Mouse (Mus musculus): ENCODE measurements around the gene Dct. TPM values are rescaled to one million over a fixed set of nuclear protein-coding genes. Genes with fewer than 3 reads are reported as not detected.

The Dct gene
- polyA plus RNA-seq, 1 experiment from 2014 or later: 2.1 TPM

GRCm38 (mm10) chr14:118050431-118050830 lies 1.6 kb downstream of the Dct start:
- DNase-seq (ENCODE audit: low spot score, missing footprints) (no peak), ATAC-seq (ENCODE audit: low FRiP score) (no peak)
- Histone ChIP-seq H3K4me2 (no peak overlapping the region), H3K9ac (ENCODE audit: low read length) (no peak overlapping the region), H3K27me3 (ENCODE audit: control insufficient read depth, insufficient read depth, low read length) (peaks cover 20% of the 10 kb centered on the region), H3K27ac (ENCODE audit: low read depth, low read length) (no peak overlapping the region), H3K4me1 (ENCODE audit: control insufficient read depth, insufficient read depth, low read length) (peaks cover 15% of the 10 kb centered on the region; the same call in 1 of the 2 replicates), H3K36me3 (ENCODE audit: control insufficient read depth, insufficient read depth, low read length) (no peaks in the 10 kb centered on the region), H3K9me3 (ENCODE audit: control insufficient read depth, low read length) (no peaks in the 10 kb centered on the region), H3K4me3 (ENCODE audit: low read depth, low read length) (no peak overlapping the region)
- WGBS: 83% methylated on average over 10 of the region's 10 CpGs

DNA sequence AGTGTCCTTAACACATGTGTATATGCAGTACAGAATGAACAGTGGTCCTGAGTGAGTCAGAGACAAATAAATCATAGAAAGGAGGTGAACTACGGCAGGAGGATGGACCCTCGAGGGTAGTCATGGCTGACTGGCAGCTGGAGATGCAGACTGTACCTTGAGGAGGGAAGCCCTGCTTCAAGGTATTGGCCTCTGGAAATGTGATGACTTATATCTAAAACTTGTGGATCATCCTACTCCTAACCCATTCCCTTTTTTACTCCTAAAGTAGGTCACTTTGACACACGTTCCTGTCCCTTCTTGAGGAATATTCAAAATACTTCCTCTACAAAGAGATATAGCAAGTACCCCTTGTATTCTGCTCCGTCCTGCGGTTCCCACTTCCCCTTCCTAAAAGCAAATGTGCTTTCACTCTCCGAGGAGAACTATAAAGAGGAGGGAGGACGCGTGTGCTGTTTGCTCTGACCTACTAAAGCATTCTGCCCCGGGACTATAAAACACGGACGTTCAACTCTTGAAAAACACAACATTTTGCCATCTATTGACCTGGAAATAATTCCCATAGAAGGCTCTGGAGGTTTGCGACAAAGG lies 2.3 kb downstream of the Dct start:
- H3K27me3 ChIP-seq (ENCODE audit: control insufficient read depth, insufficient read depth, low read length): peaks cover 17% of the 10 kb centered on the region
- DNase-seq (ENCODE audit: low spot score, missing footprints): no peak
- no peak overlapping the region for H3K9ac ChIP-seq (ENCODE audit: low read length)
- no peak for ATAC-seq (ENCODE audit: low FRiP score)
- no peaks in the 10 kb centered on the region for H3K9me3 ChIP-seq (ENCODE audit: control insufficient read depth, low read length)
- H3K4me2 ChIP-seq: no peak overlapping the region
- no peaks in the 10 kb centered on the region for H3K36me3 ChIP-seq (ENCODE audit: control insufficient read depth, insufficient read depth, low read length)
- no peak overlapping the region for H3K4me3 ChIP-seq (ENCODE audit: low read depth, low read length)
- 67% methylated on average over 12 of the region's 12 CpGs for WGBS
- H3K27ac ChIP-seq (ENCODE audit: low read depth, low read length): no peak overlapping the region
- peaks cover 15% of the 10 kb centered on the region; the same call in 1 of the 2 replicates for H3K4me1 ChIP-seq (ENCODE audit: control insufficient read depth, insufficient read depth, low read length)

DNA sequence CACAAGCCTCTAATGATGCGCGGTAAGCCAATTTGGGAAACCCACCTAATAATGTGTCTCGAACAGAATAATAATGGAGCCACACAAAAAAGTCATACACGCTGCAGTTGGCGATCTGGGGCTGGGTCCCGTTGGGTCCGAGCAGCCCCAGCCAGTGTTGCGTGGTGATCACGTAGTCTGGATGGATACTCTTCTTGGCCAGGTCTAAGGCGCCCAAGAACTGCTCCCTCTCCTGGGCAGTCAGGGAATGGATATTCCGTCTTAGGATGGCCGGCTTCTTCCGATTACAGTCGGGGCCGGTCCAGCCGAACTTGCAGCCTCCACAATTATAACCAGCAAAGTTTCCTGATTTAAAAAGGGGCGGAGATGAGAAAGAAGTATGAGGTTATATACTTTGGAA lies 9.1 kb downstream of the Dct start:
- Histone ChIP-seq H3K27ac (ENCODE audit: low read depth, low read length) (no peak overlapping the region), H3K9ac (ENCODE audit: low read length) (no peak overlapping the region), H3K9me3 (ENCODE audit: control insufficient read depth, low read length) (no peaks in the 10 kb centered on the region), H3K4me1 (ENCODE audit: control insufficient read depth, insufficient read depth, low read length) (peaks cover 3% of the 10 kb centered on the region; the same call in 1 of the 2 replicates), H3K4me2 (no peak overlapping the region; the same call in 1 of the 2 replicates), H3K36me3 (ENCODE audit: control insufficient read depth, insufficient read depth, low read length) (no peaks in the 10 kb centered on the region), H3K27me3 (ENCODE audit: control insufficient read depth, insufficient read depth, low read length) (peaks cover 4% of the 10 kb centered on the region; the same call in 1 of the 2 replicates), H3K4me3 (ENCODE audit: low read depth, low read length) (no peak overlapping the region)
- ATAC-seq (ENCODE audit: low FRiP score) (peak; percentile 73), DNase-seq (ENCODE audit: low spot score, missing footprints) (no peak)
- WGBS: 71% methylated on average over 17 of the region's 17 CpGs

DNA sequence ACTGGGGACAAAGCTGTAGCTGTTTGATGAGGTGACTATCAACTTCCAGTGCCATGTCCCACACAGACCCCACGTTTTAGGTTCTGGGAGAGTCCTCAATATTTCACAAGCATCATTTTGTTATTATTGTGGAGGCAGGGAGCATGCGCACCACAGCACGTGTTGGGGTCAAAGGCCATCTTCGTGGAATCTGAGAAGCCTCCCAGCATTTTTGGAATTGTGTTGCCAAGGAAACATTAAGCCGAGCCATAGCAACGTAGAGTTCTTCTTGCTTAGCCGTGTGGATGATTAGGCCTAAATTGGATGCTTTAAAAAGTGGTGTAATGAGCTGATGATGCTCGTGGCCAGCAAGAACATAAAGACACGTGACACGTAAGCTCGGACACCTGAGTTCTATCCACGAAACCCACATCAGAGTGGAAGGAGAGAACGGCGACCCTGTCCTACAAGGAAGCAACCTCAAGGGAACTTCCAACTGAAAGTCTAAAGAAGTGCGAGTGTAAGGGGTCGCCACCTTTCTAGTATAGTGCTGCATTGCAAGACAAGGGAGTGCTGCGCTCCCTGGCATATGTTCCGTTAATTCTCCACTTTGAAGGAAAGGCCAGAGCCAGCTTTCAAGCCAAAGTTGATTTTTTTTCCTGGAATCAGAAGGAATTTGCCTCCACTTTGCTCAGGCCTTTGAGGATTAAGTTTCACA lies 9.8 kb downstream of the Dct start:
- ATAC-seq (ENCODE audit: low FRiP score): peak; percentile 58
- Histone ChIP-seq H3K4me1 (ENCODE audit: control insufficient read depth, insufficient read depth, low read length) (peaks cover 3% of the 10 kb centered on the region; the same call in 1 of the 2 replicates), H3K9ac (ENCODE audit: low read length) (no peak overlapping the region), H3K4me3 (ENCODE audit: low read depth, low read length) (no peak overlapping the region), H3K36me3 (ENCODE audit: control insufficient read depth, insufficient read depth, low read length) (no peaks in the 10 kb centered on the region), H3K4me2 (no peak overlapping the region), H3K9me3 (ENCODE audit: control insufficient read depth, low read length) (no peaks in the 10 kb centered on the region), H3K27ac (ENCODE audit: low read depth, low read length) (no peak overlapping the region), H3K27me3 (ENCODE audit: control insufficient read depth, insufficient read depth, low read length) (peaks cover 4% of the 10 kb centered on the region; the same call in 1 of the 2 replicates)
- WGBS: 48% methylated on average over 18 of the region's 18 CpGs
- DNase-seq (ENCODE audit: low spot score, missing footprints): peak; percentile 90

DNA sequence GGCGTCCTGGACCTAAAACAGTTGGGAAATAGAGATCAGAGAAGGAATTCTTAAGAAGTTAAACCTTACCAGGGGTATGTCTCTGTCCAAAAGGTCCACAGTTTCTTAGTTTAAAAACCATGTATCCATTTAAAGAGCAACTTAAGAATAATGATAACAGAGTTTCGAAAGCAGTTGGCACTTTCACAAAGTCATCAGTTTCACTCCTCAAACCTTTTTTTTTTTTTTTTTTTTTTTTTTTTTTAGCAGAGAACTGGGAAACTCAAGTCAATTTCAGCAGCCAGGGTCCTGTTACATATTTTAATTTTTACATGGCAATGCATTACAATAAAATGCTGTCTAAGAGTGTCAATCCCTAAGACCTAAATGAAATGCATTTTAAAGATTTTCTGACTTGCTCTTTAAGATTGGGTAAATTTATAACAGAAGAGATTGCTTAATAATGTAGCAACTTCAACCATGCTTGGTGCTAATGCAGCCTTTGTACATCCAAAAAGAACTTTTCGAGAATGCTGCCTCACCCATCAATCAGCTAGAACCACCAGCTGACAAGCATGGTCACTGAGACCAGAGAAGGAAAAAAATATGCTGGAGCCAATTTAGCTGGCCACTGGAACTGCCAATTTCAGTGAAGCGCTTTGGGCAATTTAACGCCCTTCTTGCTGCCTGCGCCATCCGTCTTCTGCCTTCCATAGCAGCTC lies 11.3 kb downstream of the Dct start:
- DNase-seq (ENCODE audit: low spot score, missing footprints) (no peak), ATAC-seq (ENCODE audit: low FRiP score) (no peak)
- Histone ChIP-seq H3K27ac (ENCODE audit: low read depth, low read length) (no peak overlapping the region), H3K4me2 (no peak overlapping the region), H3K9me3 (ENCODE audit: control insufficient read depth, low read length) (no peaks in the 10 kb centered on the region), H3K27me3 (ENCODE audit: control insufficient read depth, insufficient read depth, low read length) (peaks cover 4% of the 10 kb centered on the region; the same call in 1 of the 2 replicates), H3K4me3 (ENCODE audit: low read depth, low read length) (no peak overlapping the region), H3K9ac (ENCODE audit: low read length) (no peak overlapping the region), H3K36me3 (ENCODE audit: control insufficient read depth, insufficient read depth, low read length) (no peaks in the 10 kb centered on the region), H3K4me1 (ENCODE audit: control insufficient read depth, insufficient read depth, low read length) (peaks cover 3% of the 10 kb centered on the region; the same call in 1 of the 2 replicates)
- WGBS: 87% methylated on average over 7 of the region's 7 CpGs

- peaks cover 3% of the 10 kb centered on the region; the same call in 1 of the 2 replicates for H3K4me1 ChIP-seq (ENCODE audit: control insufficient read depth, insufficient read depth, low read length)
- WGBS: 82% methylated on average over 3 of the region's 3 CpGs
- ATAC-seq (ENCODE audit: low FRiP score) (no peak), DNase-seq (ENCODE audit: low spot score, missing footprints) (no peak)
- no peak overlapping the region for H3K27ac ChIP-seq (ENCODE audit: low read depth, low read length)
- no peaks in the 10 kb centered on the region for H3K36me3 ChIP-seq (ENCODE audit: control insufficient read depth, insufficient read depth, low read length)
- H3K9ac ChIP-seq (ENCODE audit: low read length): no peak overlapping the region
- H3K9me3 ChIP-seq (ENCODE audit: control insufficient read depth, low read length): no peaks in the 10 kb centered on the region
- H3K27me3 ChIP-seq (ENCODE audit: control insufficient read depth, insufficient read depth, low read length): no peaks in the 10 kb centered on the region
- no peak overlapping the region for H3K4me3 ChIP-seq (ENCODE audit: low read depth, low read length)
- H3K4me2 ChIP-seq: no peak overlapping the region
Observed at GRCm38 (mm10) chr14:118039074-118039473, 13.0 kb downstream of the Dct start.

GRCm38 (mm10) chr14:118027564-118027963 lies 24.5 kb downstream of the Dct start:
- Histone ChIP-seq H3K4me2 (no peak overlapping the region), H3K27ac (ENCODE audit: low read depth, low read length) (no peak overlapping the region), H3K36me3 (ENCODE audit: control insufficient read depth, insufficient read depth, low read length) (no peaks in the 10 kb centered on the region), H3K4me3 (ENCODE audit: low read depth, low read length) (no peak overlapping the region), H3K4me1 (ENCODE audit: control insufficient read depth, insufficient read depth, low read length) (no peaks in the 10 kb centered on the region), H3K9ac (ENCODE audit: low read length) (no peak overlapping the region), H3K9me3 (ENCODE audit: control insufficient read depth, low read length) (peaks cover 20% of the 10 kb centered on the region), H3K27me3 (ENCODE audit: control insufficient read depth, insufficient read depth, low read length) (no peaks in the 10 kb centered on the region; the same call in 1 of the 2 replicates)
- DNase-seq (ENCODE audit: low spot score, missing footprints) (no peak), ATAC-seq (ENCODE audit: low FRiP score) (no peak)
- WGBS: 94% methylated on average over 3 of the region's 3 CpGs

DNA sequence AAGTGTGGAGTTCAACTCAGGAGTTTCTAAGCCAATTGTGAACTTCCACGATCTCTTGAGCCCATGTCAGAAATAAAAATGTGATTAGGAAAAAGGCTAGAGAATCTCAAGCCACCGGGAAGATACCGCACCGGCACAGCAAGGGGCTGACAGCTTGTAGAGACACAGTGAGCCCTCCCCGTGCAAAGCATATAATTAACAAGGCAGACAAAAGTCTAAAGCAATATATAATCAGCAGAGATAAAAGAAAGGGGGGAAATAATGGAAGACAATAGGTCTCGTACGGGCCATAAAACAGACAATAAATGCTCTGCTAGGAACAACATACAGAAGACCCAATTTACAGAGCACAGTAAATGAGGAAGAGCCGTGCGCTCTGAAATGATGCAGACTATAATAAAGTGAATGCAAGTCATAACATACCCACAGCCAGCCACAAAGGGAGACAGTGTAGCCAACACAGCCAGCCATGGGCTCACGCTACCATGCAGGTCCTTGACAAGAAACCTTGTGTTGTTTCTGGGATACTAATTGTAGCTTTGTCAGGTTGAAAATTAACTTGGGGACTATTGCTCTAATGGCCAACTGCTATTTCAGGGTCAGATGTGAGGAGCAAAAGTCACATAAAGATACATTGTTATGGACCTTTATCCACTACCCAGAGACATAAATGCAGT lies 30.0 kb downstream of the Dct start:
- ATAC-seq (ENCODE audit: low FRiP score) (no peak), DNase-seq (ENCODE audit: low spot score, missing footprints) (no peak)
- Histone ChIP-seq H3K4me1 (ENCODE audit: control insufficient read depth, insufficient read depth, low read length) (no peaks in the 10 kb centered on the region), H3K4me2 (no peak overlapping the region), H3K4me3 (ENCODE audit: low read depth, low read length) (no peak overlapping the region), H3K36me3 (ENCODE audit: control insufficient read depth, insufficient read depth, low read length) (no peaks in the 10 kb centered on the region), H3K27ac (ENCODE audit: low read depth, low read length) (no peak overlapping the region), H3K9ac (ENCODE audit: low read length) (no peak overlapping the region), H3K9me3 (ENCODE audit: control insufficient read depth, low read length) (no peaks in the 10 kb centered on the region), H3K27me3 (ENCODE audit: control insufficient read depth, insufficient read depth, low read length) (no peaks in the 10 kb centered on the region; the same call in 1 of the 2 replicates)
- WGBS: 79% methylated on average over 10 of the region's 10 CpGs

All from midbrain, embryonic 11.5 days (tissue).